Mouse (Mus musculus) gastrocnemius, postnatal 36 days (tissue): ENCODE results near the gene Sar1a. TPM values are rescaled to one million over a fixed set of nuclear protein-coding genes. Genes with fewer than 3 reads are reported as not detected.

Experiments used
- DNase-seq, 2 experiments: peaks; one replicate each; pipeline ENCODE4 v3.0.0; 2022
- intact Hi-C: fragments of 180-260 bp; cut with DNase I; formaldehyde crosslinking; loops from one replicate; pipeline ENCODE4 v1.15.1; 2025
- total RNA-seq, 2 experiments: library from RNA; stranded (reverse); gene quantifications; 2 replicates each; pipeline ENCODE4 v1.2.3; 2021

Gene Sar1a
- total RNA-seq, 2 experiments from 2014 or later: 102 to 112 TPM

- intact Hi-C loops: loop anchor here (5.0 kb wide), 1 partner anchor 62 kb away; no protein-coding TSS in a partner anchor
Measured at GRCm38 (mm10) chr10:61669896-61670295, 10.2 kb upstream of the Sar1a start.

GRCm38 (mm10) chr10:61670758-61671157 lies 9.3 kb upstream of the Sar1a start:
- intact Hi-C loops: loop anchor here (5.0 kb wide), 1 partner anchor 62 kb away; no protein-coding TSS in a partner anchor
- DNase-seq: no peak

More at GRCm38 (mm10) chr10:61669896-61670295, 10.2 kb upstream of the Sar1a start:
- no peak for DNase-seq

- intact Hi-C loops: no loop called here
Measured at GRCm38 (mm10) chr10:61675935-61676334, 4.2 kb upstream of the Sar1a start.

GRCm38 (mm10) chr10:61679545-61679944 lies 554 bp upstream of the Sar1a start:
- intact Hi-C loops: no loop called here
- DNase-seq: no peak

More at GRCm38 (mm10) chr10:61675935-61676334, 4.2 kb upstream of the Sar1a start:
- DNase-seq: no peak

- DNase-seq: no peak
- intact Hi-C loops: no loop called here
Measured at GRCm38 (mm10) chr10:61689405-61689804, 9.3 kb downstream of the Sar1a start.

- intact Hi-C loops: no loop called here
- DNase-seq: no peak
Measured at GRCm38 (mm10) chr10:61693563-61693962, 13.5 kb downstream of the Sar1a start.

- intact Hi-C loops: no loop called here
- DNase-seq: peak; percentile 89 to 96
Measured at GRCm38 (mm10) chr10:61694870-61695670, 15.0 kb downstream of the Sar1a start, which contains the start of gene Tysnd1. Tysnd1 (plus strand) TSS chr10:61695514.

- no peak for DNase-seq
- intact Hi-C loops: no loop called here
Measured at GRCm38 (mm10) chr10:61695703-61696559, 15.8 kb downstream of the Sar1a start.

GRCm38 (mm10) chr10:61696560-61696823 lies 16.4 kb downstream of the Sar1a start:
- no peak for DNase-seq

GRCm38 (mm10) chr10:61697028-61697427 lies 16.9 kb downstream of the Sar1a start:
- intact Hi-C loops: no loop called here
- DNase-seq: no peak

More at GRCm38 (mm10) chr10:61696560-61696823, 16.4 kb downstream of the Sar1a start:
- intact Hi-C loops: no loop called here

- no peak for DNase-seq
- intact Hi-C loops: no loop called here
Measured at GRCm38 (mm10) chr10:61704663-61705062, 24.6 kb downstream of the Sar1a start.

- no peak for DNase-seq
- intact Hi-C loops: no loop called here
Measured at GRCm38 (mm10) chr10:61706412-61707375, 26.6 kb downstream of the Sar1a start.

GRCm38 (mm10) chr10:61713601-61714000 lies 33.5 kb downstream of the Sar1a start:
- intact Hi-C loops: no loop called here
- DNase-seq: no peak

GRCm38 (mm10) chr10:61714146-61714545 lies 34.0 kb downstream of the Sar1a start:
- no peak for DNase-seq
- intact Hi-C loops: no loop called here

GRCm38 (mm10) chr10:61714771-61715461 lies 34.8 kb downstream of the Sar1a start, which contains the start of gene Aifm2:
Aifm2 (plus strand) TSS chr10:61715263.
- intact Hi-C loops: no loop called here

GRCm38 (mm10) chr10:61715462-61715837 lies 35.4 kb downstream of the Sar1a start:
- intact Hi-C loops: no loop called here
- no peak for DNase-seq

More at GRCm38 (mm10) chr10:61714771-61715461, 34.8 kb downstream of the Sar1a start, which contains the start of gene Aifm2:
- peak; percentile 64 to 73 for DNase-seq

GRCm38 (mm10) chr10:61715996-61716864 lies 36.1 kb downstream of the Sar1a start:
- DNase-seq: no peak
- intact Hi-C loops: no loop called here
